Mouse (Mus musculus): ENCODE results near the gene Olfr715b. TPM values are rescaled to one million over a fixed set of nuclear protein-coding genes. Genes with fewer than 3 reads are reported as not detected.

The Olfr715b gene
- not detected for polyA plus RNA-seq (2017; shearing (Covaris generic))

DNA sequence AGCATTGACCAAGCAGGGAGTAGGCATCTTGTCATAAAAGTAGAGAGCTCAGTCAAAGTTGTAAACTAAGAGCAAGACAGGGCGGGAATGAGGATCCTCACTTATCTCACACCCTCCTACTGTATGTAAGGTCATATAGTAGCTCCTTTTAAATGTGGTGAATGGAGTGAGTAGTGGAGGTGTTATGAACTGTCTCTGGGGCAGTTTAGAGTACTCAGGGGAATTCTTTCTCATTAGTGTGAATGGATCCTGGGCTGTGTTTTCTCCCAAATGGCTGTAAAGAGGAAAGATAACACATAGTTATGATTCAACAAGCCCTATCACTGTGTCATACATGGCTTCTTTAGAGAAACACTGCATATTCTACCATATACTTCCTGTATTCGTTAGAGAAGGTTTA, at the start of gene Olfr715b:
Olfr715b (minus strand) TSS at position 101 of the 400 bp plus-strand sequence.

DNA sequence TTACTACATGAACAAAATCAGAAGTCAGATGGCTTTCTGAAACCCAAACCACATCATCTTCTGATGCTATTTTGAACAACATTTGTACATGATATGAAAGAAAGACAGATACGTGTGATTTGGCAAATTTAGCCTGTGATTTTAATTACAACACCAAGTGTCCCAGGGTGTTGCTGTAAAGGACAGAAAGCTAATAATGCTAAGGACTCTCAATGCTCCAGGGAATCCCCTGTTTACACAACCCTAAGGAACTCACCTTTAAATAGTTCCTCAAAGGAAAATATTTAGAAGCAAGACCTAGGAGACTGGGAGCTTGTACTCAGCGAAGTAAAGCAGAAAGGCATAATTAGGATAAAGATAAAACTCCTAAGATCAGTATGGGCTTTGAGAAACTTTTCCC, 27.9 kb upstream of the Olfr715b start, which contains the start of gene Olfr716:
Olfr716 (plus strand) TSS at position 301 of the 400 bp plus-strand sequence.

DNA sequence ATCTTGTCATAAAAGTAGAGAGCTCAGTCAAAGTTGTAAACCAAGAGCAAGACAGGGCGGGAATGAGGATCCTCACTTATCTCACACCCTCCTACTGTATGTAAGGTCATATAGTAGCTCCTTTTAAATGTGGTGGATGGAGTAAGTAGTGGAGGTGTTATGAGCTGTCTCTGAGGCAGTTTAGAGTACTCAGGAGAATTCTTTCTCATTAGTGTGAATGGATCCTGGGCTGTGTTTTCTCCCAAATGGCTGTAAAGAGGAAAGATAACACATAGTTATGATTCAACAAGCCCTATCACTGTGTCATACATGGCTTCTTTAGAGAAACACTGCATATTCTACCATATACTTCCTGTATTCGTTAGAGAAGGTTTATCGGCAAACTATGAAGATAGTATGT, 20.8 kb upstream of the Olfr715b start, which contains the start of gene Olfr715:
Olfr715 (minus strand) TSS at position 101 of the 400 bp plus-strand sequence.

DNA sequence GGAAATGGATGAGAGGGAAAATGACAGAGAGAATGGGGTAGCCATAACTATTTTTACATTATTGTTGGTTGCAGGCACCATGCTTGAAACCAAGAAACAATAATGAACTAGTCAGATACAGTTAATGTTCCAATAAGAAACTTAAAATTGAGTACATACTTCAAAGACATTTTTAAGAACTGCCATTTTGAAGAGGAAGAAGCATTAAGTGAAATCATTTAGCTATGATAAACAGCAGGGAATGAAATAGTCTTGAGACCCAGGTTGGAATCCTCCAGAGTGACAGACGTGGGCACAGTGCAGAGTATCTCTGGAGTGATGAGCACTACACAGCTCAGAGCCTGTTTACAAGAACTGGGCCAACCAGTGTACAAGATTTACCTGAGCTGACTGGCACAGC, 17.2 kb downstream of the Olfr715b start, which contains the start of gene Olfr17:
Olfr17 (plus strand) TSS at position 301 of the 400 bp plus-strand sequence.

DNA sequence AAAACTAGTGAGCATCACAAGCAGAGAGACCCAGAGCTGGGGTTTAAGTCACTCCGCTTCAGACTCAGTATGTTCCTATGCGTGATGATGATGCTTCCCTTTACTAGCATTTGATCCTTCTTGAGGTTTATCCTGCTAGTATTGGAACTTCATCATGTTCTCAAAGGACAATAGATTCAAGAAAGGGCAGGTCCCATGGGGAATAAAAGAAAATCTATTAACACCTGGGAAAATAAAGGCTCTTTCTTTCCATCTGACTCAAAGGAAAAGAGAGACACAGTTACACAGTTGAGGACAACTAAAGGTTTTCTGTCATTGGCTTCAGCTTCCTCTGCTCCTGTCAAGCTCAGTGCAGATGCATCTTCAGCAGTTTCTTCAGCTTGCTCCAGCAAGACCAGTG, 39.5 kb downstream of the Olfr715b start, which contains the start of gene Olfr714:
Olfr714 (plus strand) TSS at position 301 of the 400 bp plus-strand sequence.

Other genes starting within 250 kb of the Olfr715b start
- gene Olfr704, start 247.2 kb downstream of the Olfr715b start, polyA plus RNA-seq (2017; shearing (Covaris generic)) = 0.07 TPM
- gene Olfr705, start 233.5 kb downstream of the Olfr715b start, polyA plus RNA-seq (2017; shearing (Covaris generic)) = not detected
- not detected for gene Olfr706, start 222.2 kb downstream of the Olfr715b start, polyA plus RNA-seq (2017; shearing (Covaris generic))
- gene Olfr707, start 209.1 kb downstream of the Olfr715b start, polyA plus RNA-seq (2017; shearing (Covaris generic)) = not detected
- gene Olfr1532-ps1, start 202.4 kb downstream of the Olfr715b start, polyA plus RNA-seq (2017; shearing (Covaris generic)) = not detected
- gene Olfr709-ps1, start 178.2 kb downstream of the Olfr715b start, polyA plus RNA-seq (2017; shearing (Covaris generic)) = not detected
- not detected for gene Olfr710, start 162.1 kb downstream of the Olfr715b start, polyA plus RNA-seq (2017; shearing (Covaris generic))
- gene Olfr6, start 146.4 kb downstream of the Olfr715b start, polyA plus RNA-seq (2017; shearing (Covaris generic)) = not detected
- gene Olfr711, start 134.9 kb downstream of the Olfr715b start, polyA plus RNA-seq (2017; shearing (Covaris generic)) = not detected
- gene Olfr2, start 104.3 kb downstream of the Olfr715b start, polyA plus RNA-seq (2017; shearing (Covaris generic)) = not detected
- not detected for gene Olfr713, start 79.2 kb downstream of the Olfr715b start, polyA plus RNA-seq (2017; shearing (Covaris generic))
- not detected for gene Olfr714, start 39.4 kb downstream of the Olfr715b start, polyA plus RNA-seq (2017; shearing (Covaris generic))
- gene Olfr17, start 17.1 kb downstream of the Olfr715b start, polyA plus RNA-seq (2017; shearing (Covaris generic)) = not detected
- not detected for gene Olfr715, start 20.7 kb upstream of the Olfr715b start, polyA plus RNA-seq (2017; shearing (Covaris generic))
- gene Olfr716, start 28.0 kb upstream of the Olfr715b start, polyA plus RNA-seq (2017; shearing (Covaris generic)) = not detected
- not detected for gene Nlrp14, start 56.6 kb upstream of the Olfr715b start, polyA plus RNA-seq (2017; shearing (Covaris generic))
- gene Rbmxl2, start 99.1 kb upstream of the Olfr715b start, polyA plus RNA-seq (2017; shearing (Covaris generic)) = not detected